Mouse (Mus musculus): ENCODE measurements around the gene Gm9507. TPM values are rescaled to one million over a fixed set of nuclear protein-coding genes. Genes with fewer than 3 reads are reported as not detected.
"Not testable (repeated sequence)": the region's sequence is repeated elsewhere in the genome, so short reads cannot be mapped to it uniquely, and the experiment has no call there.

Gene Gm9507
- polyA plus RNA-seq, 1 experiment, result not detected

- H3K4me3 ChIP-seq (replicated peaks); H3K4me1 ChIP-seq (ENCODE audit: control insufficient read depth); H3K36me3 ChIP-seq (ENCODE audit: control insufficient read depth); H3K27me3 ChIP-seq (ENCODE audit: control insufficient read depth); H3K9me3 ChIP-seq (ENCODE audit: control insufficient read depth, low read length): not testable (repeated sequence)
Observed at GRCm38 (mm10) chr10:77772142-77772541, 39.5 kb downstream of the Gm9507 start.

- not testable (repeated sequence) for H3K9me3 ChIP-seq (ENCODE audit: control insufficient read depth, low read length); H3K4me1 ChIP-seq (ENCODE audit: control insufficient read depth); H3K27me3 ChIP-seq (ENCODE audit: control insufficient read depth); H3K36me3 ChIP-seq (ENCODE audit: control insufficient read depth); H3K4me3 ChIP-seq (replicated peaks)
Observed at GRCm38 (mm10) chr10:77771225-77771624, 40.4 kb downstream of the Gm9507 start, which contains the start of gene Gm3238. Gene Gm3238 (minus strand): TSS chr10:77771325.

- no peaks in the 10 kb centered on the region for H3K9me3 ChIP-seq (ENCODE audit: control insufficient read depth, low read length)
- no peaks in the 10 kb centered on the region for H3K4me1 ChIP-seq (ENCODE audit: control insufficient read depth)
- H3K27me3 ChIP-seq (ENCODE audit: control insufficient read depth), result no peaks in the 10 kb centered on the region
- TF ChIP-seq GATA1 (IDR thresholded peaks at IDR 0.05; ENCODE audit: low read length), result no peak
- H3K4me3 ChIP-seq (replicated peaks), result no peak overlapping the region
- H3K36me3 ChIP-seq (ENCODE audit: control insufficient read depth), result no peaks in the 10 kb centered on the region
Observed at GRCm38 (mm10) chr10:77769727-77770126, 41.9 kb downstream of the Gm9507 start.

Other genes with a start within 250 kb of the Gm9507 start
- gene Pttg1ip, start 230.1 kb downstream of the Gm9507 start, polyA plus RNA-seq (2012), result 7.2 and 9.7 TPM in 2 replicates
- gene Sumo3, start 205.7 kb downstream of the Gm9507 start, polyA plus RNA-seq (2012), result 3.1 and 3.3 TPM in 2 replicates
- gene Gm49325, start 205.6 kb downstream of the Gm9507 start, polyA plus RNA-seq (2012), result not detected in 2 replicates
- 2.6 and 2.9 TPM in 2 replicates for gene Ube2g2, start 189.6 kb downstream of the Gm9507 start, polyA plus RNA-seq (2012)
- not detected in 2 replicates for gene Tspear, start 125.3 kb downstream of the Gm9507 start, polyA plus RNA-seq (2012)
- not detected in 2 replicates for gene Gm19402, start 121.1 kb downstream of the Gm9507 start, polyA plus RNA-seq (2012)
- gene Gm9508, start 114.6 kb downstream of the Gm9507 start, polyA plus RNA-seq (2012), result not detected in 2 replicates
- gene Gm10272, start 105.2 kb downstream of the Gm9507 start, polyA plus RNA-seq (2012), result not detected in 2 replicates
- gene Gm10024, start 100.4 kb downstream of the Gm9507 start, polyA plus RNA-seq (2012), result not detected in 2 replicates
- not detected in 2 replicates for gene Gm10142, start 96.0 kb downstream of the Gm9507 start, polyA plus RNA-seq (2012)
- not detected in 2 replicates for gene Krtap12-1, start 91.2 kb downstream of the Gm9507 start, polyA plus RNA-seq (2012)
- not detected in 2 replicates for gene Gm10100, start 85.4 kb downstream of the Gm9507 start, polyA plus RNA-seq (2012)
- not detected in 2 replicates for gene Gm18596, start 69.2 kb downstream of the Gm9507 start, polyA plus RNA-seq (2012)
- not detected in 2 replicates for gene Gm9736, start 60.5 kb downstream of the Gm9507 start, polyA plus RNA-seq (2012)
- gene Gm3233, start 52.2 kb downstream of the Gm9507 start, polyA plus RNA-seq (2012), result not detected in 2 replicates
- gene Gm3238, start 40.5 kb downstream of the Gm9507 start, polyA plus RNA-seq (2012), result not detected in 2 replicates
- gene Gm7138, start 34.9 kb downstream of the Gm9507 start, polyA plus RNA-seq (2012), result not detected in 2 replicates
- gene Gm3250, start 29.3 kb downstream of the Gm9507 start, polyA plus RNA-seq (2012), result not detected in 2 replicates
- gene Gm7137, start 23.6 kb downstream of the Gm9507 start, polyA plus RNA-seq (2012), result not detected in 2 replicates
- gene Gm9639, start 16.8 kb downstream of the Gm9507 start, polyA plus RNA-seq (2012), result not detected in 2 replicates
- not detected in 2 replicates for gene Gm19668, start 12.7 kb downstream of the Gm9507 start, polyA plus RNA-seq (2012)
- gene Gm2696, start 2.8 kb upstream of the Gm9507 start, polyA plus RNA-seq (2012), result not detected in 2 replicates
- gene Krtap10-4, start 15.3 kb upstream of the Gm9507 start, polyA plus RNA-seq (2012), result not detected in 2 replicates
- 0.04 TPM in 1 of 2 replicates, not detected in the other for gene Krtap10-10, start 24.1 kb upstream of the Gm9507 start, polyA plus RNA-seq (2012)
- not detected in 2 replicates for gene Gm36176, start 35.0 kb upstream of the Gm9507 start, polyA plus RNA-seq (2012)
- gene Gm10318, start 41.0 kb upstream of the Gm9507 start, polyA plus RNA-seq (2012), result not detected in 2 replicates
- not detected in 2 replicates for gene Gm3285, start 50.1 kb upstream of the Gm9507 start, polyA plus RNA-seq (2012)
- gene Lrrc3, start 90.7 kb upstream of the Gm9507 start, polyA plus RNA-seq (2012), result 0.01 TPM in 1 of 2 replicates, not detected in the other
- gene Trpm2, start 158.7 kb upstream of the Gm9507 start, polyA plus RNA-seq (2012), result 0.01 and 0.02 TPM in 2 replicates
- gene 1810043G02Rik, start 166.7 kb upstream of the Gm9507 start, polyA plus RNA-seq (2012), result 1.2 and 2.4 TPM in 2 replicates
- gene Pfkl, start 198.2 kb upstream of the Gm9507 start, polyA plus RNA-seq (2012), result 21.8 and 26.2 TPM in 2 replicates
- gene Dnmt3l, start 230.1 kb upstream of the Gm9507 start, polyA plus RNA-seq (2012), result not detected in 2 replicates
- gene Aire, start 231.8 kb upstream of the Gm9507 start, polyA plus RNA-seq (2012), result not detected in 2 replicates